Mouse (Mus musculus) adrenal gland, adult 18-20 months (tissue): ENCODE measurements around the gene Mfap1b. TPM values are rescaled to one million over a fixed set of nuclear protein-coding genes. Genes with fewer than 3 reads are reported as not detected.
A peak's percentile ranks its signal among the peaks of the same experiment; 100 is the strongest.
"Not testable (repeated sequence)": the region's sequence is repeated elsewhere in the genome, so short reads cannot be mapped to it uniquely, and the experiment has no call there.

Experiments used
- DNase-seq, 2 experiments: peaks; one replicate each; pipeline ENCODE4 v3.0.0; 2021 to 2022; ENCODE audit warnings: low spot score in 2 of 2
- long read RNA-seq, 2 experiments: library from polyadenylated mRNA; stranded (forward); transcript quantifications; one replicate each; pipeline ENCODE4 v2.0.0; 2021
- total RNA-seq, 2 experiments: library from RNA; stranded (reverse); gene quantifications; 1 replicate in 1 of 2; 2 replicates in 1 of 2; pipeline ENCODE4 v1.2.3; 2021

Mfap1b gene
- total RNA-seq, result 10 to 100 TPM; 39.8 to 45.1 TPM
- long read RNA-seq, experiment 1, transcript Mfap1b-201 (7 exons, 3,362 nt), result major isoform, 79 of 82 reads
- long read RNA-seq, experiment 1, partial matches to known transcripts, result 1 of 82 reads
- long read RNA-seq, experiment 1, other reads (novel, unspliced or antisense), result 2 of 82 reads
- long read RNA-seq, experiment 2, transcript Mfap1b-201 (7 exons, 3,362 nt), result major isoform, 165 of 174 reads
- long read RNA-seq, experiment 2, partial matches to known transcripts, result 6 of 174 reads
- long read RNA-seq, experiment 2, other reads (novel, unspliced or antisense), result 3 of 174 reads

- DNase-seq, result peak; percentile 64 to 68
Observed at GRCm38 (mm10) chr2:121473301-121474179, at the start of gene Mfap1b. TSS of gene Mfap1b (minus strand) at chr2:121474067.

- DNase-seq, result not testable (repeated sequence)
Observed at GRCm38 (mm10) chr2:121522830-121523229, 49.0 kb upstream of the Mfap1b start.

- no peak for DNase-seq
Observed at GRCm38 (mm10) chr2:121522006-121522405, 48.1 kb upstream of the Mfap1b start.

- DNase-seq, result not testable (repeated sequence)
Observed at GRCm38 (mm10) chr2:121518711-121519110, 44.8 kb upstream of the Mfap1b start.

GRCm38 (mm10) chr2:121518106-121518505 lies 44.2 kb upstream of the Mfap1b start:
- no peak for DNase-seq

- DNase-seq, result no peak
Observed at GRCm38 (mm10) chr2:121514211-121514610, 40.3 kb upstream of the Mfap1b start.

GRCm38 (mm10) chr2:121512991-121513765 lies 39.3 kb upstream of the Mfap1b start:
- not testable (repeated sequence) for DNase-seq

- no peak for DNase-seq
Observed at GRCm38 (mm10) chr2:121511401-121511800, 37.5 kb upstream of the Mfap1b start.

- DNase-seq, result peak; percentile 70 to 74
Observed at GRCm38 (mm10) chr2:121509584-121509983, 35.7 kb upstream of the Mfap1b start.

- no peak for DNase-seq
Observed at GRCm38 (mm10) chr2:121507951-121508330, 34.1 kb upstream of the Mfap1b start.

GRCm38 (mm10) chr2:121507173-121507950 lies 33.5 kb upstream of the Mfap1b start:
- DNase-seq, result no peak

GRCm38 (mm10) chr2:121505942-121506882 lies 32.3 kb upstream of the Mfap1b start, which contains the start of the genes Mfap1a and Wdr76:
TSS of gene Mfap1a (minus strand) at chr2:121506665.
TSS of gene Wdr76 (plus strand) at chr2:121506723.
- peak; percentile 70 to 74 for DNase-seq

GRCm38 (mm10) chr2:121501550-121501949 lies 27.7 kb upstream of the Mfap1b start:
- not testable (repeated sequence) for DNase-seq

GRCm38 (mm10) chr2:121484403-121484802 lies 10.5 kb upstream of the Mfap1b start:
- DNase-seq, result not testable (repeated sequence)

- DNase-seq, result no peak
Observed at GRCm38 (mm10) chr2:121483576-121483975, 9.7 kb upstream of the Mfap1b start.

GRCm38 (mm10) chr2:121480916-121481315 lies 7.0 kb upstream of the Mfap1b start:
- not testable (repeated sequence) for DNase-seq

- peak in 1 of 2 experiments; percentile 32 for DNase-seq
Observed at GRCm38 (mm10) chr2:121480498-121480897, 6.6 kb upstream of the Mfap1b start.

- DNase-seq, result no peak
Observed at GRCm38 (mm10) chr2:121477491-121478266, 3.8 kb upstream of the Mfap1b start.
